Mouse (Mus musculus): Measurements from ENCODE around the gene Itpr2. TPM values are rescaled to one million over a fixed set of nuclear protein-coding genes. Genes with fewer than 3 reads are reported as not detected.

The Itpr2 gene
- polyA plus RNA-seq, 1 experiment = 22.5 TPM

GRCm38 (mm10) chr6:146129066-146129465, 373.0 kb downstream of the Itpr2 start:
- Histone ChIP-seq H3K4me3 (replicated peaks; ENCODE audit: control insufficient read depth, low read depth, low read length) (no peak overlapping the region), H3K27ac (ENCODE audit: control insufficient read depth, insufficient read depth, low read depth, low read length, poor library complexity) (no peak overlapping the region), H3K4me1 (ENCODE audit: control insufficient read depth, insufficient read depth, low read length) (peaks cover 1% of the 10 kb centered on the region; the same call in 1 of the 2 replicates)
- TF ChIP-seq POLR2A (IDR thresholded peaks at IDR 0.05; ENCODE audit: borderline replicate concordance, control insufficient read depth, low read depth, low read length) (no peak), CTCF (IDR thresholded peaks at IDR 0.05; ENCODE audit: control insufficient read depth, insufficient read depth, low read length) (no peak)
- 88% methylated on average over 7 of the region's 7 CpGs for WGBS

GRCm38 (mm10) chr6:146126823-146127681, 375.0 kb downstream of the Itpr2 start:
- Histone ChIP-seq H3K27ac (ENCODE audit: control insufficient read depth, insufficient read depth, low read depth, low read length, poor library complexity) (no peak overlapping the region; the same call in 1 of the 2 replicates), H3K4me1 (ENCODE audit: control insufficient read depth, insufficient read depth, low read length) (peaks cover 1% of the 10 kb centered on the region; the same call in 1 of the 2 replicates), H3K4me3 (replicated peaks; ENCODE audit: control insufficient read depth, low read depth, low read length) (no peak overlapping the region)
- 73% methylated on average over 12 of the region's 12 CpGs for WGBS
- TF ChIP-seq CTCF (IDR thresholded peaks at IDR 0.05; ENCODE audit: control insufficient read depth, insufficient read depth, low read length) (no peak), POLR2A (IDR thresholded peaks at IDR 0.05; ENCODE audit: borderline replicate concordance, control insufficient read depth, low read depth, low read length) (no peak)

DNA sequence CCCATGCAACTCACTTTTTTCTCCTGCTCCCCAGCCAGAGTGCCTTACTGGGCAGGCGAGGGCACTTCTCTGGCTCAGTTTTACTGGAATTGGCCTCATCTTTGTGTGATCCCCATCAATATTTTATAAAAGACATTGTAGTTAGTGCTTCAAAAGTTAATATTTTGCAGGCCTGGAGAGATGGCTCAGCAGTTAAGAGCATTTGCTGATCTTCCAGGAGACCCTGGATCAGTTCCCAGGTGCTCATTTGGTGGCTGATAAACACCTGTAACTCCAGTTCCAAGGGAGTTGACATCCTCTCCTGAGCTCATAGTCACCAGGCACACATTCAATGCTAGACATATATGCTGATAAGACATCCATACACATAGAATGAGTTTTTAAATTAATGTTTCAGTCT, 376.4 kb downstream of the Itpr2 start:
- no peak overlapping the region for H3K4me3 ChIP-seq (replicated peaks; ENCODE audit: control insufficient read depth, low read depth, low read length)
- TF ChIP-seq POLR2A (IDR thresholded peaks at IDR 0.05; ENCODE audit: borderline replicate concordance, control insufficient read depth, low read depth, low read length) (no peak), CTCF (IDR thresholded peaks at IDR 0.05; ENCODE audit: control insufficient read depth, insufficient read depth, low read length) (no peak)
- 79% methylated on average over 1 of the region's 1 CpGs for WGBS
- peaks cover 1% of the 10 kb centered on the region; the same call in 1 of the 2 replicates for H3K4me1 ChIP-seq (ENCODE audit: control insufficient read depth, insufficient read depth, low read length)
- H3K27ac ChIP-seq (ENCODE audit: control insufficient read depth, insufficient read depth, low read depth, low read length, poor library complexity) = no peak overlapping the region

DNA sequence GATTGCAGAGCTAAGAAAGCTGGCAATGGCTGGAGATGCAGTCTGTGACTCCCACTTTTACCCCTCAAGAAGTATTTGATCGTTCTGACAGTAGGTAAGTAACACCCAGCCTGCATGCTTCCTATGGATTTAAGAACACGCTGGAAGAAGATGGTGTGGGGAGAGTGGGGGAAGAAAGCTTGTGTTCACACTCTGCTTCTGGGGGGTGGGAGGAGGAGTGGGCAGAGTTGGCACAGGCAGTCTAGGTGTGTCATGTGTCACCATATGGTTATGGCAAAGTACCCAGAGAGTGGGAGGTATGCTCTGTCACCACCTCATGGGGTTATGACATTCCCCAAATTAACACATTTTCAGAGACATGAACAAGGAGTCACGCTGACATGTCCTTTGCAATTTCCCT, 377.5 kb downstream of the Itpr2 start:
- Histone ChIP-seq H3K4me1 (ENCODE audit: control insufficient read depth, insufficient read depth, low read length) (peaks cover 3% of the 10 kb centered on the region; the same call in 1 of the 2 replicates), H3K27ac (ENCODE audit: control insufficient read depth, insufficient read depth, low read depth, low read length, poor library complexity) (no peak overlapping the region), H3K4me3 (replicated peaks; ENCODE audit: control insufficient read depth, low read depth, low read length) (no peak overlapping the region)
- TF ChIP-seq CTCF (IDR thresholded peaks at IDR 0.05; ENCODE audit: control insufficient read depth, insufficient read depth, low read length) (no peak), POLR2A (IDR thresholded peaks at IDR 0.05; ENCODE audit: borderline replicate concordance, control insufficient read depth, low read depth, low read length) (no peak)
- 66% methylated on average over 3 of the region's 3 CpGs for WGBS

DNA sequence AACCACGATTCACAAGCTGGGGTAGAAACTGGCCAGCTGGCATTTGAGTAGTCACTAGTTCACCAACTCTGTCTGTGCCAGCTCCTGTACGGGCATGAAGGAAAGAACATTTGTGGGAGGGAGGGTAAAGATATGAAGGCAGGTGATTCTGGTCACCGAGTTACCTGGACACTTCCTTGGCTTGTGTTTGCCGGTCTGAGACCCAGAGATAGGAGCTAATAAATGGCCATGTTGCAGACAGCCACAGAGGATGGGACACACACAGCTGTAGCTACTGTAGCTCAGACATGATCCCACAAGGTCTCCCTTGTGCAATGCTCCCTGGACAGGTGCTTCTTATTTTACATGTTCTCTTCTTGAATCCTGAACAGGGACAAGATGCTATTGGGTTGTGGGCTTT, 378.4 kb downstream of the Itpr2 start:
- TF ChIP-seq POLR2A (IDR thresholded peaks at IDR 0.05; ENCODE audit: borderline replicate concordance, control insufficient read depth, low read depth, low read length) (no peak), CTCF (IDR thresholded peaks at IDR 0.05; ENCODE audit: control insufficient read depth, insufficient read depth, low read length) (no peak)
- Histone ChIP-seq H3K27ac (ENCODE audit: control insufficient read depth, insufficient read depth, low read depth, low read length, poor library complexity) (no peak overlapping the region), H3K4me3 (replicated peaks; ENCODE audit: control insufficient read depth, low read depth, low read length) (no peak overlapping the region), H3K4me1 (ENCODE audit: control insufficient read depth, insufficient read depth, low read length) (peaks cover 3% of the 10 kb centered on the region; the same call in 1 of the 2 replicates)
- WGBS = 89% methylated on average over 4 of the region's 4 CpGs

GRCm38 (mm10) chr6:146120172-146120571, 381.9 kb downstream of the Itpr2 start:
- peaks cover 1% of the 10 kb centered on the region; the same call in 1 of the 2 replicates for H3K4me1 ChIP-seq (ENCODE audit: control insufficient read depth, insufficient read depth, low read length)
- TF ChIP-seq CTCF (IDR thresholded peaks at IDR 0.05; ENCODE audit: control insufficient read depth, insufficient read depth, low read length) (peak; percentile 16; the same call in 1 of the 2 replicates), POLR2A (IDR thresholded peaks at IDR 0.05; ENCODE audit: borderline replicate concordance, control insufficient read depth, low read depth, low read length) (no peak)
- no peak overlapping the region for H3K4me3 ChIP-seq (replicated peaks; ENCODE audit: control insufficient read depth, low read depth, low read length)
- H3K27ac ChIP-seq (ENCODE audit: control insufficient read depth, insufficient read depth, low read depth, low read length, poor library complexity) = no peak overlapping the region
- 9% methylated on average over 6 of the region's 6 CpGs for WGBS

DNA sequence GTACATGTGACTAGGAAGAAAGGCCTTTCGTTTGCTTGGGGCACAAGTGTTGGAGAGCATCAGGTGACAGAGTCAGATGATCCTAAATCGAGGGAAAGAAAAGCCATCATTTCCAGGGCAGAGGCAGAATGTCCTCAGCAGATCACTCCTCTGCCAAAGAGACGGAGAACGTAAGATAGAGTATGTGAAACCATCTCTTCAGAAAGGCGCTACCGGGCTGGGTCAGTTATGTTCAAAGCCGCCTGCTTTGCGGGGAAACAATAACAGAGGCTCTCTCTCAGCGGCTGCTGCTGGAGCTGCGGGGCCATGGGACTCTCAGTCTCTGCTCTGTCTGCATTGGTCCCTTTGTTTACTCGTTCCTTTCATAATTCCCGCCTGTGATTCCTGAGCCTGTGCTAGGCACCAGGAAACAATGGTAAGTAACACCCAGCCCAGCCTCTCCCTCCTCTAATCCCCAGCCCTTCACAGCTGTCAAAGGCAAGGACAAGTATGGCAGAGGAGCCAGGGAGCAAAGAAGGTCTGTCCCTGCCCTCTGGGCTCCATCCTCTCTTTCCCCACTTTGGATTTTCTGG, 387.2 kb downstream of the Itpr2 start:
- peaks cover 3% of the 10 kb centered on the region; the same call in 1 of the 2 replicates for H3K4me1 ChIP-seq (ENCODE audit: control insufficient read depth, insufficient read depth, low read length)
- H3K4me3 ChIP-seq (replicated peaks; ENCODE audit: control insufficient read depth, low read depth, low read length) = no peak overlapping the region
- H3K27ac ChIP-seq (ENCODE audit: control insufficient read depth, insufficient read depth, low read depth, low read length, poor library complexity) = no peak overlapping the region
- 67% methylated on average over 12 of the region's 12 CpGs for whole genome bisulfite sequencing
- no peak for TF ChIP-seq CTCF (IDR thresholded peaks at IDR 0.05; ENCODE audit: control insufficient read depth, insufficient read depth, low read length)
- TF ChIP-seq POLR2A (IDR thresholded peaks at IDR 0.05; ENCODE audit: borderline replicate concordance, control insufficient read depth, low read depth, low read length) = no peak

DNA sequence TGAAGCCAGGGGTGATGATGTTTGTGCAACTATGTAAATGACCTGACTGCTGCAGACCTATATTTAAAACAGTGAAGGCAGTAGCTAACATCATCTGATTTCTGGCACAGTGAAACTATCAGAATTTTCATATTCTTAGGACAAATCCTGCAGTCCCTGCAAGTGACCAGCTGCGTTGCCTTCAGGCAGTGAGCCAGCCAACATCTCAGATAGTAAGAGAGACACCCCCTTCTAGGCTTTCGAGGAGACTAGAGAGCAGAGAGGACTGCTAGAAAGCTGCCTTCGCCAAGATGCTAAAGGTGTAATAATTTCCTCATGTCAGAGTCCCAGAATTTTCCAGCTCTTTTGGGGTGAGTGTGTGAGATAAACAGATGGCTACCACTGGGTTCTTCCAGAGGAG, 388.0 kb downstream of the Itpr2 start:
- H3K4me1 ChIP-seq (ENCODE audit: control insufficient read depth, insufficient read depth, low read length) = peaks cover 3% of the 10 kb centered on the region; the same call in 1 of the 2 replicates
- WGBS = 71% methylated on average over 3 of the region's 3 CpGs
- TF ChIP-seq CTCF (IDR thresholded peaks at IDR 0.05; ENCODE audit: control insufficient read depth, insufficient read depth, low read length) = no peak
- no peak for TF ChIP-seq POLR2A (IDR thresholded peaks at IDR 0.05; ENCODE audit: borderline replicate concordance, control insufficient read depth, low read depth, low read length)
- no peak overlapping the region for H3K27ac ChIP-seq (ENCODE audit: control insufficient read depth, insufficient read depth, low read depth, low read length, poor library complexity)
- H3K4me3 ChIP-seq (replicated peaks; ENCODE audit: control insufficient read depth, low read depth, low read length) = no peak overlapping the region

All from bone marrow, adult 2 months (tissue).